Mouse (Mus musculus): ENCODE data around the gene Nkain1. TPM values are rescaled to one million over a fixed set of nuclear protein-coding genes. Genes with fewer than 3 reads are reported as not detected.

Gene Nkain1
- polyA plus RNA-seq, 1 experiment, result 109 TPM

GRCm38 (mm10) chr4:130519567-130520481, 54.1 kb downstream of the Nkain1 start:
- WGBS, result 5% methylated on average over 40 of the region's 40 CpGs
- H3K4me3 ChIP-seq (replicated peaks; ENCODE audit: insufficient read depth, low read depth, low read length), result peak overlapping the region; percentile 83
- H3K27ac ChIP-seq (ENCODE audit: insufficient read depth, low read length), result no peak overlapping the region
- no peaks in the 10 kb centered on the region for H3K27me3 ChIP-seq (ENCODE audit: control insufficient read depth, insufficient read depth, low read length)
- DNase-seq, result peak; percentile 91 to 92
- no peaks in the 10 kb centered on the region for H3K4me1 ChIP-seq (ENCODE audit: control insufficient read depth, insufficient read depth, low read length)
- TF ChIP-seq CTCF (IDR thresholded peaks at IDR 0.05; ENCODE audit: borderline replicate concordance, insufficient read depth, low read depth, low read length) (no peak), POLR2A (IDR thresholded peaks at IDR 0.05; ENCODE audit: borderline replicate concordance, insufficient read depth, low read length) (no peak)

GRCm38 (mm10) chr4:130516490-130516889, 57.5 kb downstream of the Nkain1 start:
- TF ChIP-seq CTCF (IDR thresholded peaks at IDR 0.05; ENCODE audit: borderline replicate concordance, insufficient read depth, low read depth, low read length) (no peak), POLR2A (IDR thresholded peaks at IDR 0.05; ENCODE audit: borderline replicate concordance, insufficient read depth, low read length) (no peak)
- Histone ChIP-seq H3K4me1 (ENCODE audit: control insufficient read depth, insufficient read depth, low read length) (no peaks in the 10 kb centered on the region), H3K27ac (ENCODE audit: insufficient read depth, low read length) (no peak overlapping the region), H3K4me3 (replicated peaks; ENCODE audit: insufficient read depth, low read depth, low read length) (no peak overlapping the region), H3K27me3 (ENCODE audit: control insufficient read depth, insufficient read depth, low read length) (no peaks in the 10 kb centered on the region)
- WGBS, result 73% methylated on average over 6 of the region's 6 CpGs
- no peak for DNase-seq

Other genes starting within 250 kb of the Nkain1 start
- gene Zcchc17, start 214.2 kb downstream of the Nkain1 start, polyA plus RNA-seq (2012; rRNA removed), result 87.9 and 89.6 TPM in 2 replicates
- 35.7 and 39.5 TPM in 2 replicates for gene Snrnp40, start 214.0 kb downstream of the Nkain1 start, polyA plus RNA-seq (2012; rRNA removed)
- 49.6 and 53.0 TPM in 2 replicates for gene Pum1, start 89.1 kb upstream of the Nkain1 start, polyA plus RNA-seq (2012; rRNA removed)
- 105 and 114 TPM in 2 replicates for gene Sdc3, start 218.4 kb upstream of the Nkain1 start, polyA plus RNA-seq (2012; rRNA removed)